Mouse (Mus musculus) megakaryocyte, embryonic 14.5 days (primary cell): Measurements from ENCODE around the gene Gstt2.

Experiments used
- FLI1 ChIP-seq: IDR thresholded peaks from 2 replicates; pipeline ENCODE4 v1.6.1; 2012; ENCODE audit warnings: low read length, inconsistent platforms, mixed read lengths
- GATA1 ChIP-seq: IDR thresholded peaks from 3 replicates; pipeline ENCODE4 v1.6.1; 2012; ENCODE audit warnings: mixed read lengths, low read length, inconsistent platforms, borderline replicate concordance

DNA sequence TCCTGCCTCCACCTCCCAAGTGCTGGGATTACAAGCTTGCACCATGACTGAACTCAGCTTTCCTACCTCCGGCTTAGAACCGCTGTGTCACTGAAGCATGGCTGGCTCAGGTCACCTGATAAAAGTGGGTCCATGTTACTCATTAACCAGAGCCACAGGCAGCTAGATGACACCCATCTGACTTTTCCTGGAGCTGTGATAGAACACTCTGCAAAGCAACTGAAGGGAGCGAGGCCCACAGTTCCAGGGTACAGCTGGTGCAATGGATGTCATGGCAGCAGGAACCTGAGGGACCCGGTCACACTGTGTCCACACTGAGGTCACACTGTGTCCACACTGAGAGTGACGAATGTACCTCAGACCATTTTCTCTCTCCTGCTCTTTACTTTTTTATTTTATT is 47.4 kb downstream of the Gstt2 start:
- no peak for TF ChIP-seq FLI1
- TF ChIP-seq GATA1: no peak
